Mouse (Mus musculus): ENCODE results near the gene Tacc3. TPM values are rescaled to one million over a fixed set of nuclear protein-coding genes. Genes with fewer than 3 reads are reported as not detected.
A peak's percentile ranks its signal among the peaks of the same experiment; 100 is the strongest.

Gene Tacc3
- polyA plus RNA-seq, 3 experiments from 2014 or later, result 19.1 to 147 (median 22.1) TPM

GRCm38 (mm10) chr5:33655251-33655840 lies 2.6 kb upstream of the Tacc3 start:
- no peak for ATAC-seq

GRCm38 (mm10) chr5:33656739-33657138 lies 1.2 kb upstream of the Tacc3 start:
- ATAC-seq, result no peak

DNA sequence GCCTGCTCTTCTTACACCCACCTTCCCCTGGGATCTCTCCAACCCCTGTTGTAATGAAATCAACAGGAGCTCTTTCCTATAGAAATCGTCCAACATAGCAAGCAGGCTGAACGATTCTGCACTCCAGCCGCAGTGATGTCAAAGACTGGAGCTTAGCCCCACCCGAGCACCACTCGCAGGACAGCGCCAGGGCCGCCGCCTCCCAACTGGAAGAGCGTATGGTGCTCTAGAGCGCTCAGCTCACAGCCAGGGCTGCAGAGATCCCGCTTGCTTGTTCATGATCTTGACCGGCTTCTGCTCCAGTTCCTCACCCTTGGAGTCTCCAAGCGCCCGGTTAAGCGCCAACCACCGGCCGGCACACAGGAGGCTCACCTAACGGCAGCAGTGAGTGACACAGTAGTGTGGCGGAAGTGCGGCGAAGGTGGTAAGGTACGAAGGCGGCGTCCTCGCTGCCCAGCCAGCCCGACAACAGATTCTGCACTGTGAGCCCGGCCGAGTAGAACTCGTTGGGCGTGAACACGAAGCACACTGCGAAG lies 609 bp upstream of the Tacc3 start:
- ATAC-seq, result peak; percentile 46

GRCm38 (mm10) chr5:33658664-33659050 lies 729 bp downstream of the Tacc3 start:
- no peak for ATAC-seq

GRCm38 (mm10) chr5:33668223-33668622 lies 10.3 kb downstream of the Tacc3 start:
- ATAC-seq, result peak; percentile 35

- ATAC-seq, result peak; percentile 25
These were observed 13.7 kb downstream of the Tacc3 start for GRCm38 (mm10) chr5:33671659-33672058.

DNA sequence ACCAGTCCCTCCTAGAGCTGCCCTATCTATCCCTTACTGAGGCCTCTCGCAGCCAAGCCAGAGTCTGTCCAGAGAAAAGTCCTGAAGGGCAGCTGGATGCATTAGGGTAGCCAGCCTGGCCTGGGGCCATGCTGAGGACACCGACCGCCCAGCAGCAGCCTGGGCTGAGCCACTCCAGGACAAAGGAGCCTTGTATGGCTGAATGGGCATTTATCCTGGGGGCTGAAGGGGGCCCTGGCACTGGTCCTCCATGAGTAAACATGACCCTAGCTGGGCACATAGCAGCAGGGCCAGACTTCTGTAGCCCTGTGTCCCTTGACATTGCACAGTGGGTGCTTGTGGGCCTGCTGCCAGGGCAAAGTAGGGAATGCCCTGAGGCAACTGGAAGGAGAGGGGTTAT lies 16.5 kb downstream of the Tacc3 start:
- ATAC-seq, result no peak

DNA sequence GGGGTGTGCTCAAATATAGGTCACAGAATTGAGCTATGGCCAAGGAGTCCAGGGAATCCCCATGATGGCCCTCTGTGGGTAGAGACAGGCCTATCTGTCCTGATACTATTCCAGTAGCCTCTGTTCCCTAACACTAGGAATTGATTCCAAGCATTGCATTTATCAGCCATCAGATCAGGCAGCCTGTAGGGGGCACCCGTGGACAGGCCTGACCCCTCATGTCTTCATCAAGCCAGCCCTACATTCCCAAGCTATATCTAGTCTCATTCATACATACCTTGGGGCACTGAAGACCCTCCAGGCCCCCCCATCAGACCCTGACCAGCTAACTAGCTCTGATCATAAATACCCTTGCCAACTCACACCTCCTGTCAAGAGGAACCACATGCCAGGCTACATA lies 18.0 kb downstream of the Tacc3 start:
- ATAC-seq, result no peak

GRCm38 (mm10) chr5:33678244-33678643 lies 20.3 kb downstream of the Tacc3 start:
- ATAC-seq, result no peak

DNA sequence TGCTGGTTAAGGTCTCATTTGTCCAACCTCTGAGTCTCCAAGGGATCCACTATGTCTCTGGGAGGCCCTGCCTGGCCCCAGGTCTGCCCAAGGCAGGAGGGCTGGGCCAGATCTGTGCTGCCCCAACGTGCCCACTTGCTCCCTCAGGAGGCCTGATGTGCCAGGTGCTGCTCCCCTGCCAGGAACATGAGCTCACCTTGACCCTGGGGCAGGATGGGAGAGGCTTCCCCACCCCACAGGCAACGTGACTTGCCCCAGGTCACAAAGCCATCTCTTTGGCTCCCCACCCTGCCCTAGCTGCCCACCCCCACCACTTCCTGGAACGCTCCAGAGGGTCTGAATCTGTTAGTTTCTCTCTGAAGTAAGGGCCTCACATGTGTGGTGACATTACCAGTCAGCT lies 23.1 kb downstream of the Tacc3 start:
- no peak for ATAC-seq

GRCm38 (mm10) chr5:33681611-33682388 lies 23.9 kb downstream of the Tacc3 start:
- ATAC-seq, result peak; percentile 74

DNA sequence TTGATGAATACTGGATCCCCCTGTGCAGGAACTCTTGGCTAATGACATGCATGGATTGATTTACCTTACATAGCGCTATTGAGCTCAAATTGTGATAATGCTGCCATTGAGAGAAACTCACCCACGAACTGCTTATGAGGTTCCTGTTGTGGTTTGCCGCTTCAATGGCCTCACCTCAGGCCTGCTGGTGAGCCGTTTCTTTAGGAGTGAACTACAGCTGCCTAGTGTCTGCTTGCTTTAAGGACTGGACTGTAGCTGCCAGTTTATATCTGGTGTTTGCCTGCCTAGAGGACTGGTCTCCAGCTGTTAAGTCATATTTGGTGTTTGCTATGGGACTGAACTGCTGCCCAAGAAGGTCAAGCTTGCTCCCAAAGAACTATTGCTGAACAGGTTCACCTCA lies 25.0 kb downstream of the Tacc3 start:
- no peak for ATAC-seq

- ATAC-seq, result no peak
These were observed 26.1 kb downstream of the Tacc3 start for GRCm38 (mm10) chr5:33683897-33684652.

GRCm38 (mm10) chr5:33684932-33685331 lies 27.0 kb downstream of the Tacc3 start:
- ATAC-seq, result no peak

GRCm38 (mm10) chr5:33687142-33687541 lies 29.2 kb downstream of the Tacc3 start:
- ATAC-seq, result no peak

GRCm38 (mm10) chr5:33688278-33689220 lies 30.6 kb downstream of the Tacc3 start:
- no peak for ATAC-seq

DNA sequence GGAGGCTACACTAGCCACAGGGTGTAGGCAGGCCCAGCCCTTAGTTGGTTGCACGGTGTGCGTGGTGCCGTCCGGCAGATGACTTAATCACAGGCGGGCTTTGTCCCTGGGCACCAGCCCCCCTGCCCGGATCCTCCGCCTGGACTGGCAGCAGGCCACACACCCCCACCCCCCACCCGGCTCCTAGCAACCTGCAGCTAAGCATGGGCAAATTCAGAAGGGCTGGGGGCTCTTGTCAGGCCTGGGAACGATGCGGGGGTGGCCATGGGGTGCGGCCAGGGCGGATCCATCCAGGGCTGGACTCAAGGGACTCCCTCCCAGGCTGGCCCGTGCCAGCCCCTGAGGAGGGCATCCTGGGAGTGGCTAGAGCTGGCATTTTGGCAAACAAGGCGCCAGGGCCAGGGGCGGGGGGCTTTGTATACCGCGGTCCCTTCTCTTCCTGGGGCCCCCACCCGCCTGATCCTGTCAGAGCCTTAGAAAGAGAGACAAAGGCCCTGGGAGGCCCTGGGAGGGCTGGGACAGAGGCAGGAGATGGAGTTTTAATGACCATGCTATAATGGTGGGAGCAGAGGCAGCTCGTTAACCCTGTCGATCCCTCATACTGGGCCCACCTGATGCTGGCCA lies 31.4 kb downstream of the Tacc3 start:
- no peak for ATAC-seq

DNA sequence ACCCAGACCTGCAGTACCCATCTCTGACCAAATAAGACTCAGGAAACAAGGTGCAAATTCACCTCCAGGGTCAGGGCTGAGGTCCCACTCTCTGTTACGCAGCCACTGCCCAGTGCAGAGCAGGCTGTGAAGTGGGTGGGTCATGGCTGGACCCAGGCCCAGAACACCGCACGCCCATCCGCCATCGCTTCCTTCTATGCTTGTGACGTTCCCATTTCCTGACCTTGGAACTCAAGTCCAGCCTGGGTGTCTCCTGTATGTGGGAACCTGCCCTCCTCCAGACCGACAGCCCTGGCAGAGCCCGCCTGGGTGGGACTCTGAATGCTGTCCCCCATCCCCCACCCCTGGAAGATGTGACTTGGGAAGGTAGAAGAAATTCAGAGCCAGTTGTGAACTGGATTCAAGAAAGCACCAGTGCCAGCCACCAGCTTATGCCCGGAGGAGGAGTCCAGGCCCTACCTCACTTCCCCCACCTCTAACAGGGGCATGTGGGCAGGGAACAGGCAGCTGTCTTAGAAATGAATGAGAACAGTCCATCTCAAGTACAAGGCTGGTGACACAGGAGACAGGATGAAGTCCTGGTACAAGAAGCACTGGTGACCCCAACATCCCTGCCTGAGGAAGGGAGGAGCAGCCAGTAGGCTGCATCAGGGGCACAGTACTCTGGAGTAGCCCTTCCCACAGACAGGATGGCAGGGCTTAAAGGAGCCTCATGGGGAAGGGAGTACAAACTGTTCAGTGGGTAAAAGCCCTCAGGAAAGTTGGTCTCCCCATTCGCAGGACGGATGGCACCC lies 32.1 kb downstream of the Tacc3 start:
- ATAC-seq, result no peak

- ATAC-seq, result no peak
These were observed 34.5 kb downstream of the Tacc3 start for GRCm38 (mm10) chr5:33692393-33692792.

DNA sequence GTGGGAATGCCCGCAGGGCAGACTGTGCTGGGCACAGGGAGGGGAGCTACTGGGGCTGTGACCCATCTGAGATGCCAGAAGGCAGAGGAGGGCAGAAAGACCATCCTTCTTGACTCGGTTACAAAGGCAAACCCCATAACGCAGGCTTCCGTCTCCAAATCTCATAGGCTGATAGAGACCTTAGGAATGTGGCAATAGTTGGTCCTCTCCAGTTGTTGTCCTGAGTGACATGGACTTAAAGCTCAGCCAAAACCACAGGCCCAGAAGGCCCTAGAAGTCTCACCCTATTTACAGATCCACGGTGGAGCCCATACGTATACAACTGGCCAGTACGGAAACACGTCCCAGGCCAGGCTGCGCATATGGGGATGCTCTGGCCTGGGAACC lies 36.5 kb downstream of the Tacc3 start:
- no peak for ATAC-seq

Data from inflammation-experienced regulatory T-cells, adult 6 months (primary cell).